Mouse (Mus musculus) bone marrow macrophage, adult 2 months (primary cell): ENCODE measurements at regions not wholly inside any gene's neighbourhood (a gene's known extent, or its start where the extent isn't known, plus 50 kb on each side); places are given as distances from the start of the nearest gene placed in this dataset.

ENCODE experiments used
- CTCF ChIP-seq: IDR thresholded peaks from 2 replicates; pipeline ENCODE4 v1.5.1; 2012; ENCODE audit warnings: low read depth, mild to moderate bottlenecking, low read length, moderate library complexity
- POLR2A ChIP-seq: IDR thresholded peaks from 2 replicates; pipeline ENCODE4 v1.6.1; 2012; ENCODE audit warnings: mild to moderate bottlenecking, low read depth, low read length, borderline replicate concordance

DNA sequence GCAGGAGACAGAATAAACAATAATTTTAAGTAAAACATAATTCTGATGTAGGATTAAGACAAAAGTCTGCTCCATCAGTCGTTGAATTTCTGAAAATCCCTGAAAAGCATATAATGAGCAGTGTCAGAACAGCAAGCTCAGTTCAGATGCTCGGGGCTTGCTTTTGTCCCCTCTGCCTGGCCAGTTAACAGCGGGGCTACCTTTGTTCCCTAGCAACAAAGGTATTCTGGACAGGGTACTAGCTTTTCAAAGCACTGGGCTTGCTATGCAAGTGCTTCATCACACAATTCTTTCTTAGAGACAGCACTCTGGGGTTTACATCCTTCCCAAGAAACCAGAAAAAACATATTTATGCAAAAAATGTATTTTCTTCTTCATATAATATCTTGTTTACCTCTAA, 729.7 kb downstream of the Crisp4 start:
- TF ChIP-seq CTCF = no peak
- TF ChIP-seq POLR2A = no peak
